Mouse (Mus musculus) CD4-positive, CD25-positive, alpha-beta regulatory T cell, adult 4 months (primary cell): ENCODE data around the gene Zgrf1. TPM values are rescaled to one million over a fixed set of nuclear protein-coding genes. Genes with fewer than 3 reads are reported as not detected.

ENCODE experiments used
- ATAC-seq: one replicate; pipeline ENCODE4 v1.8.0; 2017
- polyA plus RNA-seq, 2 experiments: library from polyadenylated mRNA; unstranded; fragments of 100-300 nt; shearing (Covaris generic); gene quantifications; one replicate each; pipeline ENCODE4 v1.2.1; 2017

Gene Zgrf1
- polyA plus RNA-seq, 2 experiments from 2014 or later, result 3.7 to 6.0 TPM

DNA sequence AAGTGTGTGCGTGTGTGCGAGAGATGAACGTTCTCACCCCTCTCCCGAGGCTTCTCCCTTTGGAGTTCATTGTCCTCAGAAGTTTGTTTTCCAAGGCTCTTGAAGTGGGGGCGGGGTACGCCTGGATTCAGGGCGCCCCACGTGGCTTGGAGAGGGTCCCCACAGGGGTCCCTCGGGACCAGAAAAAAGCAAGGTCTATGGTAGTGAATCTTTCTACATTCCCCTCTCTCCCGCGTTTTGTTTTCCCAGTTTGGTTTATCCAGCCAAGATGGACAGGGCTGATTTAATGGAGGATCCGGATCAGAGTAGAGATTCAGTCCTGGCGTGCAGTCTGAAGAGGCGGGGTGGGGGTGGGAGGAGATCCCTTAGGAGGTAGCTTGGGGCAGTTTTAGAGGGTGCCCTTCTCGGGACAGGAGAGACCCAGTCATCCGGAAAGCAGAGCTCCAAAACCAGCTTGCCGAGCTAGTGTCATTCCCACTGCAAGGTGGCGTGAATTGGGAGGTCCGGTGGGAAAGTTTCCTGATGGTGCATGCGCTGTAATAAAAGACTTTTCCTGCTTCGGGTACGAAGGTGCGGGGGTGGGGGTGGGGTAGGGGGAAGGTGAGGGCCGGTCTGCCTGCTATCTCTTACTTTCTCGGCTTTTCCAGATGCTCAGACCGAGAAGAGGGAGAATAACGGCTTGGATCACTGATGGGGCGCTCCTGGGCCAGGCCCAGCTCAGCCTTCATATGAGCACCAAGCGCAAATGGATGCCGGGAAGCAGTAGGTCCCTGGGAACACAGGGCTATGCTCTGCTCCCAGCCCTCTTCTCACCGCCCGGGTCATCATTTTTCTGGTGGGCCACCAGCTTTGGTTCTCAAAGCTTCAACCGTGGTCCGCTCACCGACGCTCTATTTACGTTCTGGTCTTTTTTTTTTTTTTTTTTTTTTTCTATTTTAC is 87.7 kb downstream of the Zgrf1 start:
- ATAC-seq, result no peak

DNA sequence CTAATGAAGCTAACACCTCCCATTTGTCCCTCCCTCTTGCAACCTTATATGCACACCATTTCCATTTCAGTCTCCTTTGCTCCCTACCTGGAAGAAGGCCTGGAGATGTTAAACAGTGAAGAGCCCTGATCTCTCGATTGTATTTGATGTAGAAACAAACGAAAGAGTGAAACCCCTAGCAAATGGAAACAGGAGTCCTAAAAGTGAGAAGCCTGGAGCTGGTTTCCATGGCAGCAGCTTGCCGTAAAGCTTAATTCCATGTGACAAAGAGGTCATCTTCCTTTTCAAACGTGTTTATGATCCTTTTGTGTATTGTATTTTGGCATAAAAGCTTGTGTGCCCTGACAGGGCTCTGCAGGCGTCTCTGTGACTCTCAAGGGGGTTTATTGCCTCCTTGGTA is 88.9 kb downstream of the Zgrf1 start:
- no peak for ATAC-seq

DNA sequence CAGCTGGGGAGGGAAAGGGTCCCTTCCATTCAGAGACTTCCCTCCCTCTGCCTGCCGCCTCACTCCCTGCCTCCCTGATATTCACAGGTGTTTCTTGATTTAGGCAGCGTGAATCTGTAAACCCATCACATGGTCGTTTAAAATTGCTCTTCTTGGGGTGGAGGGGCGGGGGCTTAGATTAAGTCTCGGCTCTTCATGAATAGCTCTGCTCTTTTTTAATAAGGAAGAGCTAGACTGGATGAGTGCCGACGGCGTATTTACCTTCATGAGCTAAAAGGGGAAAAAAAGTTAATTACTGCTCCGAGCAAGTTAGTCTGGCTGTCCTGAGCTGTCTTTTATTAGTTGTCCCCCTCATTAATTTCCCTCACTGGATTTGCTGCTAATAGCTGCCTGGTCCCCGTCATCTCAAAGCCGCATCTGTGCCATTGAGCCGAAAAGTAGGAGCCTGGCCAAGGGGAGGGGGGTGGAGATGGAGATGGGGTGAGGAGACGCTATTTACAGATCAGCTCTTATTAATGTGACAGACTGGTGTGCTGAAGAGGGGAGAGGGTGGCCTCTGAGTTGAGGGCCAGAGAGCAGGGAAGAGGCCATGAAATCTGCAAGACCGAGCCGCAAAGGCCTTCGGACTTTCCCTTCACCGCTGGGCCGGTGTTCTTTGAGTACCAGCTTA is 93.0 kb downstream of the Zgrf1 start:
- no peak for ATAC-seq

DNA sequence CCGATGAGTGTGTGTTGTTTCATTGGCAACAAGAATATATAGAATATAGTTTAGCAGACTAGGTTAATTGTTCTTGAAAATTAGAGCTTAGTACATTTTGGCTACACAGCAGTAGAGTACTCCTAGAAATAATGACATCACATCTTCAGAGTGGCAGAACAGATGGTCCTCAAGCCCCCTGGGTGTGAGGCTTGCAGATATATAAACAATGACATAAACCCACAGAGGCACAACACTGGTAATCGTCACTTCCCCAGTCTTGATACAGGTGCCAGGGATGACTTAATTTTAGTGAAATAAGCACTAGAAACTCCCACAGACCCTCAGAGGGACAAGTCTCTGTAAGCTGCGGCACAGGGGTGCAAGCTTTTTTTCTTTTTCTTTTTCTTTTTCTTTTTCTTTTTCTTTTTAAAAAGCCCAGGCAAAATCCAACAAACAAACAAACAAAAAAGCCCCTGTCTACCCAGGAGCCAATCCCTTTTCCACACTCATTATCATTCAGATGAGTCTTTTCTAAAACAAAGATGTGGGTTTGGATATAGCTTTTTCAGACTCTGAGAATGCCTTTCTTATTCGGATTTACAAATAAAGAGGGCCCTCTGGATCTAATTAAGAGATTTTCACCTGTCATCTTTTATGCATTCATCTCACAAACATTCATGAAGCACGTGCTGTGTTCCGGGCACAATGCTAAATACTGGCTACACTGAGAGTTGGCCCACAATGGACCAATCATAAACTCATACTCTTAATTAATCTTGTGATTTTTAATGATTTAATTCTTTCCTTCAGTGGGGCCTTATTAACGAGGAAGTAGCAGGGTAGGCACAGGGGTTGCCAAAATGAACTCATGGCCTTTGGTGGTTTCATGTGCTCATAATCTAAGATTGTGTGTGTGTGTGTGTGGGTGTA is 98.7 kb downstream of the Zgrf1 start:
- ATAC-seq, result no peak

DNA sequence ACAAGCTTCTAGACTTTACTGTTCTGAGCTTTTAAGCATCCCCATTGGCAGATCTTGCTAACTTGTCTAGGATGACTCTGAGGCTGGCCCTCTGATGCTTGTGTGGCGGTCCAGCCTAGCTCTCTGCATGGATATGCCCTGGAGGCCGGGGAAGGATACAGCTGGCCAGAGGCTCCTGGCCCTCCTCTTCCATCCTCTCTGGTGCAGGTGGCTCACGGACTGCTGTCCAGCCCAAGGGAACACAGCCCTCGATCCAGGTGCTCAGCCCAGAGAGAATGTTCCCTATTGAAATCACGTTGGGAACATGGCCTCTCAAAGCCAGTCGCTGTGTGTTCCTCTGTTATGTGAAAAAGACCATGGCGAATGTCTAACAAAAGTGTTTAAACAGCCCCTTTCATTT is 107.4 kb downstream of the Zgrf1 start:
- ATAC-seq, result no peak

DNA sequence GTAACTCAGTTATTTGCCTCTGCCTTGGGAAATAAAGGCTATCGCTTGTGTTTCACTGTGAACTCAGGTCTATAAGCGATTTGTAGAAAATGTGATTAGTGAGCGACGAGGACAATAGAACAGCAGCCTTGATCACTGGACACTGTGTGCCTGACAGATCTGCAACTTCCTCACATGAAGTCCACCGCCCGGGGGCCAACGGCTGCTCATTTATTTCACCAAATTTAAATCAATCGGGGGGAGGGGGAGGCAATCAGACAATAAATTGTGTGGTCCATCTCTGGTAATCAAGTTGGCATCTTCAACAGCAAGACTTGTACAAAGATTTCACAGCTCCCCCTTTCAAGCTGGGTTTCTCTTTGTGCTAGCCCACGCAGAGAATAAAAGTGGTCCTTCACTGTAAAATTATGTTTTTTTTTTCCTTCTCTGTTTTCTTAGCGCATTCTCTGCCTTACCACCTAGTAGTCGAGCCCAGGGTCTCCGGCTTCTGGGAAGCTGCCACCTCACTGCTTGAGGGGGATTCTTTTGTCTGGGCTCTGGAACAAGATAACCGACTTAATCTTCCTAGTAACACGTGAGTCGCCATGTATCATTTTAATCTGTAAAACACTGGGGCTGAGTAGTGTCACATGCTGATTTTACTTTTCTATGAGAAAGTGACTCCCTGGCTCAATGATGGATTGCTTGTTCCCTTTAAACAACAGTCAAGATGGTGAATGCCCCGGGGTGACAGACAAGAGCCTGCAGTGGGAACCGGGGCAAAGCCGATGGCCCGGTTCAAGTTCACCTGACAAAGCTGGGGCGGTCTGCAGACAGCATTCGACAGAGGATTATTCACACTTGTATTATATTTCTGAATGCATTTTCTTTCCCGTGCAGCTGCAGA is 108.6 kb downstream of the Zgrf1 start:
- no peak for ATAC-seq

Other genes with a start within 250 kb of the Zgrf1 start
- under 1 TPM; 0.23 to 0.32 TPM for gene Ank2, start 54.1 kb upstream of the Zgrf1 start, polyA plus RNA-seq
- gene Larp7, start 140 bp upstream of the Zgrf1 start, polyA plus RNA-seq, result 10 to 100 TPM; 60.5 to 63.4 TPM
- not detected for gene Neurog2, start 79.6 kb downstream of the Zgrf1 start, polyA plus RNA-seq
- 1 to 10 TPM in 1 of 2 experiments, under 1 TPM in 1; 0.70 to 1.9 TPM for gene Alpk1, start 227.0 kb downstream of the Zgrf1 start, polyA plus RNA-seq
- under 1 TPM in 1 of 2 experiments, not detected in 1; 0.38 TPM for gene Tifa, start 236.3 kb downstream of the Zgrf1 start, polyA plus RNA-seq